Mouse (Mus musculus) embryonic facial prominence, embryonic 10.5 days (tissue): ENCODE results near the gene Cand2. TPM values are rescaled to one million over a fixed set of nuclear protein-coding genes. Genes with fewer than 3 reads are reported as not detected.

ENCODE experiments used
- DNase-seq: peaks from one replicate; pipeline ENCODE4 v3.0.0-alpha.2; 2017; ENCODE audit warnings: low spot score
- H3K27ac ChIP-seq: fragments of 300-500 bp; sonication (generic); replicated peaks from 2 replicates; pipeline ENCODE4 v1.5.1; 2016; ENCODE audit warnings: mild to moderate bottlenecking
- H3K27me3 ChIP-seq: fragments of 300-500 bp; sonication (generic); replicated peaks from 2 replicates; pipeline ENCODE4 v1.6.1; 2016; ENCODE audit warnings: low read depth, mild to moderate bottlenecking; ENCODE audit not compliant: poor library complexity, severe bottlenecking
- H3K36me3 ChIP-seq: fragments of 300-500 bp; sonication (generic); replicated peaks from 2 replicates; pipeline ENCODE4 v1.6.1; 2016; ENCODE audit warnings: mild to moderate bottlenecking, moderate library complexity
- H3K4me1 ChIP-seq: fragments of 300-500 bp; sonication (generic); 2 replicates; pipeline ENCODE4 v1.6.1; 2016
- H3K4me3 ChIP-seq: fragments of 300-500 bp; sonication (generic); 2 replicates; pipeline ENCODE4 v1.5.1; 2016; ENCODE audit warnings: mild to moderate bottlenecking, moderate library complexity
- H3K9me3 ChIP-seq: fragments of 300-500 bp; sonication (generic); 2 replicates; pipeline ENCODE4 v1.6.1; 2016; ENCODE audit warnings: mild to moderate bottlenecking
- WGBS: fragments of 180-500 bp; shearing (Covaris S2); methylation state at CpG from one replicate; pipeline ENCODE4 v1.1.7; 2016; 5-methylcytosine and 5-hydroxymethylcytosine counted together
- microRNA-seq: library from miRNA; unstranded; fragments of <30 nt; microRNA quantifications from one replicate; pipeline ENCODE4, GENCODE M21; 2017
- polyA plus RNA-seq: library from polyadenylated mRNA; unstranded; fragments of >200 nt; fragmentation: Nextera tagmentation; extraction: Ambion mirVana; gene quantifications from 2 replicates; pipeline ENCODE4 v1.2.1, GENCODE M21; 2016

Gene Cand2
- polyA plus RNA-seq, 1 experiment from 2014 or later: 68.9 TPM

- H3K36me3 ChIP-seq: peaks cover 82% of the 10 kb centered on the region
- no peak overlapping the region for H3K4me3 ChIP-seq
- H3K9me3 ChIP-seq: no peaks in the 10 kb centered on the region
- H3K27ac ChIP-seq: no peak overlapping the region
- DNase-seq: peak; percentile 64
- peaks cover 2% of the 10 kb centered on the region; the same call in 1 of the 2 replicates for H3K4me1 ChIP-seq
- H3K27me3 ChIP-seq: no peaks in the 10 kb centered on the region
- whole genome bisulfite sequencing: 45% methylated on average over 8 of the region's 8 CpGs
These were observed 72.5 kb downstream of the Cand2 start for GRCm38 (mm10) chr6:115846640-115847411.

GRCm38 (mm10) chr6:115848598-115849304 lies 74.4 kb downstream of the Cand2 start:
- 95% methylated on average over 10 of the region's 10 CpGs for WGBS
- Histone ChIP-seq H3K9me3 (no peaks in the 10 kb centered on the region), H3K27me3 (no peaks in the 10 kb centered on the region), H3K27ac (no peak overlapping the region), H3K4me1 (peaks cover 9% of the 10 kb centered on the region), H3K4me3 (no peak overlapping the region), H3K36me3 (peaks cover 63% of the 10 kb centered on the region)
- no peak for DNase-seq

- H3K4me1 ChIP-seq: peaks cover 24% of the 10 kb centered on the region
- H3K36me3 ChIP-seq: peaks cover 30% of the 10 kb centered on the region
- peak overlapping the region; percentile 90 for H3K27ac ChIP-seq
- H3K4me3 ChIP-seq: peak overlapping the region; percentile 77
- DNase-seq: no peak
- H3K9me3 ChIP-seq: no peaks in the 10 kb centered on the region
- 6% methylated on average over 20 of the region's 20 CpGs for WGBS
- no peaks in the 10 kb centered on the region for H3K27me3 ChIP-seq
These were observed 78.2 kb downstream of the Cand2 start for GRCm38 (mm10) chr6:115852446-115853090.

DNA sequence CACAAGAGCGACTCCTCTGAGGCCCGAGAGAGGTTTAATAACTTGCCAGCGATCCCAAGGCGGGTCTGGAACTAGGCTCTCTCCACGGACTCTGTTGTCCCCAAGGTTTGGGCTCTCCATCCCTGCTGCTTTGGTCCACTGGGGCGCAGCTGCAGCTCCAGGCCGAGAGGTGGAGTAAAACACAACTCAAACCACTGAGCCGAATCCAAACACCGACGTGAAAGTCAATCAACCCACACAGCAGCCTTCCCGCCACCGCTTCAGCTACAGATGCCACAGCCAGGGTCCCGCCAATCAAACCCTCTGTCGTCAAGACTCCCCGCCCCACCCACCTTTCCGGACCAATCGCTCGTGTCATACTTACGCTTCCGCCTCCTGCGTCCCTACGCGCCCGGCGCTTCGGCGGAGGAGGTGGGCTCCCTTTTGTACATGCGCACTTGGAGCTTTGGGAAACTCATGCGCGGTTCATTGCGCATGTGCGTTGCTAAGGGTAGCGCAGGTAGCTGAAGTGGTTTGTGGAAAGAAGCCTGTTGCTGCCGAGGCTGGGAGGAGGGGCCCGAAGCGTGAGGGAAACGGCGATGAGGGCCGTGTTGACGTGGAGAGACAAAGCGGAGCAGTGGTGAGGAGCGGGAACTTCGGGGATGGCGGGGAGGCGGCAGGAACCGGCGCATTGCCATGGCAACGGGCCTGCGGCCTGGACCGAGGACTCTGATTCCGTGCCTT lies 78.9 kb downstream of the Cand2 start, which contains the start of the genes Mbd4 and Ift122:
Mbd4 (minus strand) TSS at position 281 of the 723 bp plus-strand sequence.
Ift122 (plus strand) TSS at position 380 of the 723 bp plus-strand sequence.
- Histone ChIP-seq H3K9me3 (no peaks in the 10 kb centered on the region), H3K36me3 (peaks cover 23% of the 10 kb centered on the region), H3K27me3 (no peaks in the 10 kb centered on the region), H3K27ac (peak within 1 kb of the TSS; percentile 90), H3K4me3 (peak within 1 kb of the TSS; percentile 77), H3K4me1 (peaks cover 24% of the 10 kb centered on the region)
- under 1% methylated on average over 51 of the region's 51 CpGs for WGBS
- DNase-seq: peak; percentile 99

DNA sequence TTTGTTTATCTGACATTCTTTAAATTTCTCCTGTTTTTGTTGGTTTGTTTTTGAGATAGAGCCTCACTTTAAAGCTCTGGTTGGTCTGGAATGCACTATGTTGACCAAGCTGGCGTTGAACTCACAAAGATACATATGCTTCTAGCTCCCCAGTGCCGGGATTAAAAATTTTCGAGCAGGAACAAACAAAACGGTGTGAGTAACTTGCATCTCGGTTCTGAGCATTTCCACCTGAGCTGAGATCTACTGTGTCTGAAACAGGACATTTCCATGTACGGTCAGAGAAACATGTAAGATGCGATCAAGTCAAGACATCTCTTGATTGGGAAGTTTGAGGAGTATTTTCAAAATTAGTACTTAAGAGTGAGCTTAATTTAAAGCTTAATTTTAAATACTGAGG lies 79.6 kb downstream of the Cand2 start:
- Histone ChIP-seq H3K4me3 (peak overlapping the region; percentile 77), H3K27ac (peak overlapping the region; percentile 90), H3K36me3 (peaks cover 16% of the 10 kb centered on the region), H3K9me3 (no peaks in the 10 kb centered on the region), H3K4me1 (peaks cover 24% of the 10 kb centered on the region), H3K27me3 (no peaks in the 10 kb centered on the region)
- 48% methylated on average over 7 of the region's 7 CpGs for WGBS
- peak; percentile 28 for DNase-seq

GRCm38 (mm10) chr6:115854432-115854831 lies 80.1 kb downstream of the Cand2 start:
- Histone ChIP-seq H3K36me3 (peaks cover 11% of the 10 kb centered on the region), H3K4me3 (peak overlapping the region; percentile 77; the same call in 1 of the 2 replicates), H3K27me3 (no peaks in the 10 kb centered on the region), H3K27ac (peak overlapping the region; percentile 90; the same call in 1 of the 2 replicates), H3K9me3 (no peaks in the 10 kb centered on the region), H3K4me1 (peaks cover 24% of the 10 kb centered on the region)
- WGBS: 75% methylated on average over 2 of the region's 2 CpGs
- no peak for DNase-seq

Small RNA genes within 50 kb of the gene (microRNA-seq; reads per million reads assigned to microRNA genes)
- not detected for gene Mir7660

Other genes with a start within 250 kb of the Cand2 start
- 32.1 and 33.0 TPM in 2 replicates for gene Tsen2, start 229.9 kb upstream of the Cand2 start, polyA plus RNA-seq
- gene Mkrn2os, start 182.0 kb upstream of the Cand2 start, polyA plus RNA-seq: 0.21 and 0.29 TPM in 2 replicates
- 27.5 and 30.7 TPM in 2 replicates for gene Mkrn2, start 172.6 kb upstream of the Cand2 start, polyA plus RNA-seq
- 123 and 126 TPM in 2 replicates for gene Raf1, start 97.9 kb upstream of the Cand2 start, polyA plus RNA-seq
- 1.1 and 1.6 TPM in 2 replicates for gene Tmem40, start 12.1 kb upstream of the Cand2 start, polyA plus RNA-seq
- gene Rpl32, start 34.2 kb downstream of the Cand2 start, polyA plus RNA-seq: 1,826 and 1,867 TPM in 2 replicates
- 1.1 and 1.2 TPM in 2 replicates for gene Efcab12, start 63.9 kb downstream of the Cand2 start, polyA plus RNA-seq
- 33.2 and 34.2 TPM in 2 replicates for gene Mbd4, start 78.8 kb downstream of the Cand2 start, polyA plus RNA-seq
- 30.7 and 31.4 TPM in 2 replicates for gene Ift122, start 78.9 kb downstream of the Cand2 start, polyA plus RNA-seq
- gene Rho, start 157.2 kb downstream of the Cand2 start, polyA plus RNA-seq: 0.33 and 0.51 TPM in 2 replicates
- gene H1foo, start 170.4 kb downstream of the Cand2 start, polyA plus RNA-seq: not detected in 2 replicates
- 26.8 and 28.1 TPM in 2 replicates for gene Plxnd1, start 220.5 kb downstream of the Cand2 start, polyA plus RNA-seq